Mouse (Mus musculus): ENCODE data around the gene Pkn1.

Gene Pkn1

DNA sequence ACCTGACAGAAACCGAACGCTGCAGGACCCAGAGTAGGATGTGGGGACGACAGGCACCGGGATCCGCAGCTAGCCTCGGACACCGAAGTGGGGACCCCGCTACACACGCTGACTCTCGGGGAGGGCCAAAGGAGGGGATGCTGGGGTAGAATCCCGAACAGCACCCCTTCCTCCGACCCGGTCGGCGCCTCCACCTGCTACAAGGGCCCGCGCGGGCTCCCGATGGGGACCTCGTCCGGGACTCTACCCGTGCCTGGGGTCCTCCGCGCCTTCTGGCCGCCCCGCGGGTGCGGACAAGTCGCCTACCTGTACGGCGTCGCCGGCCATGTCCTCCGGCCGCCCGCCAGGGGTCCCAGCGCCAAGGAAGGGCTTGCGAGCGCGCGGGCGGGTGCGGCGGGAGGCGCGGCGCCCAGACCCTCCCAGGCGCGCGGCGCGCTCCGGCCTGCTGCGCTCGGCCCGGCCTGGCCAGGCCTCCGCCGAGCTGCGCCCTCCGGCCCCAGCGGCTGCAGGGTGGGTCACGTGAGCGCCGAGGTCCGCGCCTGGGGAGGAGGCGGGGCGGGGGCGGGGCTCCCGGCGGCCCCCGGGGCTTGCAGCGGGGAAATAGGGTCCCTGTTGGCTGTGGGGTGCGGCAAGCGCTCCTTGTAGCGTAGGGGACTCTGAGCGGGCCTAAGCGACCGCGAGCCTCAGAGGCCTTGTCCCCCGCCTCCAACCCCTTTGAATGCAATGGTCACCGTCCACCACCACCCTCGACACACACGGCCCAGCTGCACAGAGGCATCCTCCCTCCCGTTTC lies at the start of gene Pkn1:
TSS of gene Pkn1 (minus strand) at position 519 of the 793 bp plus-strand sequence.
- DNase-seq (ENCODE audit: low spot score): peak; percentile 84

DNA sequence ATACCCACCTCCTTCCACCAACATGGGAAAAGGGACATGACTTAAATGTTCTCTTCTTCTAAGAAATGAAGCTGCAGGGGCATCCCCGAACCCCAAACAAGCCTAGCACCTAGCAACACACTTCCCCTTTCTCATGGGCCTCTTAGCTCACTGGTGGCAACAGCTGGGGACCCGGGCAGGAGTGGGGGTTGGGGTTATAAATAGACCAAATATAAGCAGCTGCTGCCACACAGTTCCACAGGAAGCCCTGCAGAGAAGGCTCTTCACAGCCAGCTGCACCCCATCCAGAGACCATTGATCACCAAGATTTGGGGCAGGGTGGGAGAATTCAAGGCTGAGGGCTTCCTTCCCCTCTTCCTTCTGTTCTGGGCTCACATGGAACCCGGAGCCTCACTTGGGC lies 49.7 kb upstream of the Pkn1 start:
- no peak for DNase-seq (ENCODE audit: low spot score)

DNA sequence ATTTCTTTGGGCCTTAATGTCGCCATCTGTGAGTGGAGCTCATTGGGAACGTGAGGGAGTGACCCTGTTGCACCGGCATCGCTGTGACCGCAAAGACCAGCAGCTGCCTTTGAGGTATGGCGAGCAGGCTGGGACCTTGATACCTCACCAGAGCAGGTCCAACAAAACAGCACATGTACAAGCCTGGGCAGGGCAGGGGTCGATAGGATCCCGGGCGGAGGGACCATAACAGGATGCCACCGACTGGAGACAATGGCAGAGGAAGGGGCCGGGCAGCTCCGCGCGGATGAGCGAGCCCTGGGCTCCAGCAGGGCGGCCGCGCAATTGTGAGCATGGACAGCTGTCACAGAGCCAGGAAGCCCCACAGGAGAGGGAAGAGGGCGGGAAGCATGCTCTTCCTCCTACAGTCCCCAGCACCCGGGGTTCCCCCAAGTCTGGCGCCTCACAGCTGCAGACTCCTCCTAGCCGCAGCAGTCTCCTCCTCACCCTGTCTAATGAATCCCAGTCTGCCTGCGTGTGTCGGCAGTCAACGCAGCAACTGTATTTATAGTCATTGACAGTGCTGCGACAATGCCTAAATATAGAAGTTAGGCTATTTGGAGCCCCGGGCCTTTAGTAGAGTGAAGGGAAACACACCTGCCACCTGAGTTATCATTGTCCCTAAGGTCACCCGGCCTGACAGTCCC lies 48.8 kb upstream of the Pkn1 start:
- DNase-seq (ENCODE audit: low spot score): peak; percentile 59

DNA sequence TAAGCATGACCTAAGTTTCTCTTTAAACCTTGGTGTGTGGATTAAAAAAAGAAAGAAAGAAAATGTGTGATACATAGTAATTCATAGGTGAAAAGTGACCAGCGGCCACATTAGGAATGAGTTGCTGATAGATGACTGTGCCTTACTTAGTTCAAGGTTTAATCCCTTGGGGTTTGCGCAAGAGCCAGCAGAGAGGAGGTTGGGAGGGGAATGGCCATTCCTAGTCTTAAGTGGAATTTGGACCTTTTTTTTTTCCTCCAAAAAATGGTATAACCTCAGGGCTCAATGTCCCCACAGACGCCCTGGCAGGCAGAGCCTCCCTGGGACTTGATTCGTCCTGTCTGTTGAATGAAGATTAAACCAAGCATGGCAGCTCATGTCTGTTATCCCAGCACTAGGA lies 45.1 kb upstream of the Pkn1 start:
- no peak for DNase-seq (ENCODE audit: low spot score)

DNA sequence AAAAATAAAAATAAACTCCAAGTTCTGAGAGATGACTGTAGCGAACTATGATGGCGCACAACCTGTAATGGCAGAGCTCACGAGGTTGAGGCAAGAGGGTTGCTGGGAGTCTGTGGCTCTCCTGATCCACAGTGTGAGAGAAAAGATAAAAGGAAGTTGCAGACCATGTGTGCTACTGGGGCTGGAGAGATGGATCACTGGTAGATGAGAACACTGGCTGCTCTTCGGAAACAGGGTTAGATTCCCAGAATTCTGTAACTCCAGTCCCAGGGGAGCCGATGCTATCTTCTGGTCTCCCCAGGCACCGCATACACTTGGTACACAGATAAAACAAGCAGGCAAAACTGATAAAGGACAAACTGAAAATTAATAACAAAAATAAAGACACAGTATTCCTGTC lies 44.0 kb upstream of the Pkn1 start:
- no peak for DNase-seq (ENCODE audit: low spot score)

DNA sequence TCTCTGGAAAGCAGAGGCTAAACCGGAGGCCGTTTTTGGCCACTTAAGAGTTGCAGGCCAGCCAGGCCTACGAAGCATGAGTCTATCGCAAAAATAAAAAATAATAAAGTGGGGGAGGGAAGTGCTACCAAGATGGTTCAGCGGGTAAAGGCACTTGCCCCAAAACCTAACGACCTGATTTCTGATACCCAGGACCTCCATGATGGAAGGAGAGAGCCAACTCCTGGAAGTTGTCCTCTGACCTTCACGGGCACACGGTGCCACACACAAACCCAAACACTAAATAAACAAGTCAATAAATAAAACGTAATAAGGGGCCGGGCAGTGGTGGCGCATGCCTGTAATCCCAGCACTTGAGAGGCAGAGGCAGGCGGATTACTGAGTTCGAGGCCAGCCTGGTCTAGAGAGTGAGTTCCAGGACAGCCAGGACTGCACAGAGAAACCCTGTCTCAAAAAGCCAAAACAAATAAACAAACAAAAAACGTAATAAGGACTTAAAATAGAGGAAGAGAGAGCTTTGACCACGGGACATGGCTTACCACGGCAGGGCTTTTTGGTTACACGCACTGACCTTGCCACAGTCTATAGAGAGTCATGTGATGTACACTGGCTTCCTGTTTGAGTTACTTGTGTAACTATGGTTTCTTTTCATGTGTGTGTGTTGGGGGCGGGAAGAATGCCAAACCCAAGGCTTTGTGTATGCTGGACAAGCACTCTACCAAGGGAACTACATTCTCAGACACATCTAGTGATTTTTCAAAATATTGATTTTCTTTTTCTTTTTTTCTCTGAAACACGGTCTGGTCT lies 43.1 kb upstream of the Pkn1 start:
- no peak for DNase-seq (ENCODE audit: low spot score)

DNA sequence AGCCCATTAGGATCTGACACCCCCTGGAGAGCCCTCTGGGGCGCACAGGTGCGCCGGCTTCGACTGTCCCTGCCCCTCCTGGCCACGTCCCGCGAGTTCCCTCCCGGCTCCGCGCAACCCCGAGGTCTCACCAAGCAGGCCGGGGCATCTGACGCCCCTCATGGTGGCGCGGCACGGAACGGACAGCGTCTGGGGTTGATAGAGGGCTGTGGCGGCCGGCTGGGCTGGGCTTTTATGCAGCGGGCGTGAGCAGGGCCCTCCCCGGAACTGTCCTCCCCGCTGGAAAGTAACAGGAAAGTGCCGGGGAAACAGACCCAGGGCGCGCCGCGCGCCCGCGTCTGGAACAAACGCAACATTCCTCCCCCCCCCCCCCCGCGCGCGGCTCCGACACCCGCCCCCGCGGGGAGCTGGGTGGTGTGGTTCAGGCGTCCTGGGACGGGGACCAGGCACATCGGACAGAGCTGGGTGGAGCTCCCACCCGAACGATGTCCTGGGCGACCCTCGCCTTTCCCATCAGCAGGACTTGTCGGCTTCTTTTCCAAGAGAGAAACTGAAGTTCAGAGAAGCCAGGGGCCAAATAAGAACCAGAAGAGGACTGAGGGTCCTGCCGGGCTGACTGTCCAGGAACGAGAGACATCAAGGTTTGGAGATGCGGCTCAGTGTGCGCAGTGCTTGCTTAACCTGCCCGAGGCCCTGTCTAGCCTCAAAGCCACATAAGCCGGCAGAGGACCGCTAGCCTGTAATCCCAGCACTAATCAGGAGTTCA lies 42.2 kb upstream of the Pkn1 start, which contains the start of gene Adgre5:
TSS of gene Adgre5 (minus strand) at position 351 of the 766 bp plus-strand sequence.
- DNase-seq (ENCODE audit: low spot score): peak; percentile 72

DNA sequence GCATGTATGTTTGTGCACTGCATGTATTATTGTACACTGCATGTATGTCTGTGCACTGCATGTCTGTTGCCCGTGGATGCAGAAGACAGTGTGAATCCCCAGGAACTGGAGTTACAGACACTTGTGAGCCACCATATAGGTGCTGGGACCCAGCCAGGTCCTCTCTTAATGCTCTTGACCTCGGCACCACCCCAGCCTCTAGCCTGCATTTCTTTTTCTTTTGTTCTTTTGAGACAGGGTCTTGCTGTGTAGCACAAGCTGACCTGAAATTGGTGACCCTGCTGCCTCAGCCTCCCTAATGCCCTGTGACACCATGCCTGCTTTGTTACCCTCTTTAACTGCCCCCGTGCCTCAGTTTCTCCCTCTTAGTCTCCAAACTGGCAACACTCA lies 41.6 kb upstream of the Pkn1 start:
- no peak for DNase-seq (ENCODE audit: low spot score)

DNA sequence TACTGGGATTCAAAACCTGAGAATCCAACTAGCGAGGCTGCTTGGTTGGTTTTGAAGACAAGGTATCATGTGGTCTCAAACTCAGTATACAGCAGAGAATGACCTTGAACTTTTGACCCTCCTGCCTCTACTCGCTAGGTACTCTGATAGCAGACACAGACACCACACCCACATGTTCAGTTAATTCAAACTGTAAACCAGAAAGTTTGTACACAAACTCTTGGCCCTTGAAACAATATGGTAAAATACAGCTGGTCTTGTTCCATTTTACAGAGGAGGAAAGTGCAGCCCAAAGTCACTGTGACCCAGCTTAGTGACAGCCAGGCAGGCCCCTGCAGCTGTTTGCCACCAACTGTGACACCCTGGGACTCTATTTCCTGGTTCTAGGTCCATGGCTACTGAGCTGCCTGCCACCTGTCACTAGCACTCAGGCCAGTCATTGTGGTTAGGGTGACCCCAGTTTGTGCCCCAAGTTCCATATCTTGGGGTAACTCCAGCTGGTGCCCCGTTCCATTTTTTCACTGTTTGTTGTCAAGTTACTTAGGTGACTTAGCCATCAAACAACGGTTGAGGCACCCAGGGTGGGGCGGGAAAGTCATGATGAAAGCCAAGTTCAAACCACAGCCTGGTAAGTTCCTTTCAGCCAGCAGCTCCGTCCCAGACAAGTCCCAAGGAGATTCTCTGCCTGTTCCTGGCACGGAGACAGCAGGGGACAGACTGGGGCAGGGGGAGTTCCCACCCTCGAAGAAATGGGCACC lies 40.9 kb upstream of the Pkn1 start:
- no peak for DNase-seq (ENCODE audit: low spot score)

DNA sequence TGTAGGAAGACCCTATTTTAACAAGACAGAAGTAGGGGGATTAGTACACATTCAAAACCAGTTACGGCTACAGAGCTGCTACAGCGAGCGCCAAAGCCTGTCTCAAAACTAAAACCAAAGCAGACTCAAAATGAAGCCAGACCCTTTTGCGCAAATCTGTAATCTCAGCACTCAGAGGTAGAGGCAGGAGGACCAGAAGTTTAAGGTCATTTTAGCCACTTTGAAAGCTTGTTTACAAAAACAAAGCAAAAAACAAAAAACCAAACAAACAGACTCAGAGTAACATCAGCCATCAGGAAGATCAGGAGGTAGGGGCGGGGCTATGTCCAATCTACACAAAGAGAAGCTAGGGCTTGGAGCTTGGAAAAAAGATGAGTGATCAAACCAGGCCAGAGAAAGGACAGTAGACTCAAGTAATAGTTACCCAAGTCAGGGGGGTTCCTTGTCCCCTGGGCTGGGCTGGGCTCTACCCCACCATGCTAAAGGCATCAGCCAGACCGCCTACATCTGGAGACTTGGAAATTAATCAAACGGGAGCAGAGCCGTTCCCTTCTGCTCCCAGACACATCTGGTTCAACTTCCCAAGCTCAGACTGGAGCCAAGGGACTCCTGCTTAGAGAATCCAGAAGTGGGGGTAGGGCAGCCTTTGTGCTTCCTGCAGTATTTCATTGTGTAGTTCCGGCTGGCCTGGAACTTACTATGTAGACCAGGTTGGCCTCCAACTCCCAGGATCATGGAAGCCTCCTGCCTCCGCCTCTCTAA lies 40.2 kb upstream of the Pkn1 start:
- no peak for DNase-seq (ENCODE audit: low spot score)

DNA sequence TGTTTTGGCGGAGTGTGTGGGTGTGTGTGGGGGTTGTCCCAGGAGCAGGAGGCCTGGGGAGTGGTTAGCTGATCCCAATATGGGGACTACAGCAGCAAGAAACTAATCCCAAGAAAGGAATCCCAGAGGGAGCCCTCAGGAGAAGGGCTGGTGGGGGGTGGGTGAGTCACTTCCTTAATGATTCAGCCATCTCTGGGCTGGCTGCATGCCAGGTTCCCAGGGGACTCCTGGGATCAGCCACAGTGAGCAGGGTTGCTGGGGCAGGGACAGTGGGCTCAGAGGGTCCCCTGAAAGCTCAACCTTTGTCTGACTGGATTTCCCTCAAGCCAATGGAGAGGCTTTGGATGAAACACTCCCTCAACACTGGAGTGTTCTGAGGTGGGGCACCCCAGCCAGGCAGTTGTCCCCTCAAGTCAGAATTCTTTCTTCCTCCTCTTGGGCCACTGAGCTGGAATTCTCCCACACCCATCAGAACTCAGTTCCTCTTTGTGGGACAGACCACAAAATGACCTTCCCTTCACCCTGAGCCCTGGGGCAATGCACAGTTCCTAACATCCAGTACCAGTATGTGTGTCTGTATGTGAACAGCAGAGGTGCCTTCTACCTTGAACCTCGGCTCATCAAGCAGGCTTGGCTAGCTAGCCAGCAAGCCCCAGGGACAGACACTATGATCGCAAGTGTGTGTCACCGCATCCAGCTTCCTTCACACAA lies 39.0 kb upstream of the Pkn1 start:
- DNase-seq (ENCODE audit: low spot score): peak; percentile 62

DNA sequence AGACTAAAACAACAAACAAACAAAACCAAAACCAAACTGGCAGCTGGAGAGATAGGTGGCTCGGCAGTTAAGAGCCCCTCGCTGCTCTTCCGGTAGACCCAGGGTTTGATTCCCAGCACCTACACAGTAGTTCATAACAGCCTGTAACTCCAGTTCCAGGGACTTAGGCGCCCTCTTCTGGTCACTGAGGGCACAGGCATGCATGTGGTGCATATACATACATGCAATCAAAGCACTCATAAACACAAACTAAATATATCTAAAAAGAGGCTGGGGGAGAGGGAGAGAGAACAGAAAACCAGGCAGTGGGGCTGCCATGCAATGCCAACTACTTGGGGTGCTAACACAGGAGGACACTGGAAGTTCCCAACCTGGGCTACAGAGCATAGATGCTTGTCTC lies 38.4 kb upstream of the Pkn1 start:
- no peak for DNase-seq (ENCODE audit: low spot score)

DNA sequence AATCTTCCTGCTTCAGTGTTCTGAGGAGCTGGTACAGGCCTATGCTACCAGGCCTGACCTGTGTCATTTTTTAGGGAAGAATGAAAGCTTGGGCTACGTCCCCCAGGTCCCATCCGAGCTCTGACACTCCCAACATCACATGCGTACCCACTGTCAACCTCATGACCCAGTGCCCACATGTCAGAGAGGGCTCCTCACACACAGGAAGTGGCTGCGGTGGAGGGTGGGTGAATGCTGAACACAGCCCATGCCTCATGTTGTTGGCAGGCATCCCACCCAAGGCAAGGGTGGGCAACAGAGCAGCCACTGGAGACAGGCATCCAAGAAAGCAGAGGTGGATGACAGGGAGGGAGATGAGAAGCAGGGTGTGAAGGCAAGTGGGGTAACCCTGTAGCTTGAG lies 37.7 kb upstream of the Pkn1 start:
- DNase-seq (ENCODE audit: low spot score): no peak

DNA sequence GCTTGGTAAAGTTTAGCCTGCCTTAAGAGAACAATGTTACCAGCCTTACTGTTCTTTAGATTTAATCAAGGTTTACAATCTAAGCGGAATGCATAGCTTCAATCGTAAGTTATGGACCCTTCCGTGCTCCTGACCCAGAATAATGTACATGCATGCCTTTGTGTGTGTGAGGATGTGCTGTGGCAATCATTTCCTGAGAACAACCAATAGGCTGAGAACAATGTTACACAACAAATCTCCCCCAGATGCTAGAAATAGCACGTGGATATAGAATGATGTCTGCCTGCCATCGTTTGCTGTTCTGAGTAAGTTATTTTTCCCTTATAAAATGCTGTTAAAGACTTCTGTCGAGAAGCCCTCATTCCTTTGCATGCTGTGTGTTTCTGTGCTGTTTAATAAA lies 33.9 kb upstream of the Pkn1 start:
- no peak for DNase-seq (ENCODE audit: low spot score)

DNA sequence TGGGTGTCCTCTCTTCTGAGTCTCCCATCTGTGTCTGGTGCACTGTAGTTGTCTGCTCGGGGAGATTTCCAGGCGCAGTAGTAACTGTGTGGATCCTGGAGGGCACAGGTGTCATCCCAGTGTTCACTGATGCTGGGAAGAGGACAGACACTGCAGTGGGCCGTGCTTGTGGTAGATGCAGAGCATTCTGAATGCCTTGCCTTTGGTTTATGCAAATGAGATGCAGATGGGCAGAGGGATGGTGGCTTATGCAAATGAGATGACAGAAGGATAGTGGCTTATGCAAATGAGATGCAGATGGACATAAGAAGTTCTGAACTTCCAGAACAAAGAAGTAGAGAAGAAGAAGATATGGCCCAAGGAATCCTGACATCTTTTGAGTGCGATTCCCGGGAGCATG lies 32.9 kb upstream of the Pkn1 start:
- no peak for DNase-seq (ENCODE audit: low spot score)

DNA sequence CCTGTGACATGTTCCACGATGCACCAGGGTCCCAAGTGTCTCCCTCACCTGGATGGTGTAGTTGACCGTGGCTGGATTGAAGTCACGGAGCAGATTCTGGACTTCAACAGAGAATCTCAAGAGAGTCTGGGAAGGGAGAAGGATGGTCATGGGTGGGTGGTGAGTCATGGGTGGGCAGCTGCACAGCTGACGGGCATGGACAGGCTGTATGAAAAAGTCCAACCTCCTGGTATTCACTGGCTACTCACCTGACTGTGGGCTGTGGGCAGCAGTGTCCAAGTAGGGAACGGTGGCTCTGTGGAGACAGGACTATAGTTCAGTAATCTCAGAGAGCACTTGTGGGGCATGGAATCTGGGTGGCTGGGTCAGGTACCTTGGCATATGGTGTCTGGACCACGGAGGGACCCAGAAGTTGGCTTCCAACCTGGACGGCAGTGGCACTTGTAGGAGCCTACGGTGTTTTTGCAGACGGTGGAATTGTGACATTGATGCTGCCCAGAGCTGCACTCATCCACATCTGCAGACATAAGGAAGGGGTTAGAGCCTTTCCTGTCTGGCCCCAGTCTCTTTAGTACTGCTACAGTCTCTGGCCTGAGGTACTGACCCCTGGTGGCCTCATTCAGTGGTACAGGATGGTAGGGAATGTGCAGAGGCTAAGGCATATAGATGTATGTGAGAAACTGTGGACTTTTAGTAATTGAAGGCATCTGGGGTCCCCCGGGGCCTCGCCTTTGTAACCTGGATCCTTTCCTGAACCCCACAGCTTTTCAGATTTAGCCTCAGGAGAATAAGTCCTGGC lies 30.2 kb upstream of the Pkn1 start:
- DNase-seq (ENCODE audit: low spot score): peak; percentile 72

DNA sequence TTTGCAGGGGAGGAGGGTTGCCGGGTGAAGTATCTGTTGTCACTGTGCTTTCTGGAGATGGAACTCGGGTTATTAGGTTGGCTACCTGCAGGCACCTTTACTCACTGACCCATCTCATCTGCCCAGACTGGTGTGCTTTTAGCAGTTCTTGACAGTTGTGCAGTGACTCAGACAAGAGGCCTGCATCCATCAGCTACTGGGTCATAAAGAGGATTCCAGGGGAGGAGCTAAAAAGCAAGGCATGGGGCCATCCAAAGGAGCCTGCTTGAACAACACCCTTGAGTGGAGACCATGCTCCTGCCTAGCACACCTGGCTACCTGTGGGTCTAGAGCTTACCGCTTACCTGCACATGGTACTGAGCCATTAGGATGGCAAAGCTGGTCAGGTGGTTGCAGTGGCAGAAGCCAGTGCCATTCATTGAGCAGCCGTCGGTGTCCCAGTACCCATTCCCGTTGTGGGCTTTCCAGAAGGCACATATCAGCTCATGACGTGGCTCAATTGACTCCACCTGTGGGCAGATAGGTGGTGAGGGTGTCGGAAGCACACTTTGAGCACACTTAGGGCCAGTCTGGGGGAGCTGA lies 26.6 kb upstream of the Pkn1 start:
- DNase-seq (ENCODE audit: low spot score): no peak

DNA sequence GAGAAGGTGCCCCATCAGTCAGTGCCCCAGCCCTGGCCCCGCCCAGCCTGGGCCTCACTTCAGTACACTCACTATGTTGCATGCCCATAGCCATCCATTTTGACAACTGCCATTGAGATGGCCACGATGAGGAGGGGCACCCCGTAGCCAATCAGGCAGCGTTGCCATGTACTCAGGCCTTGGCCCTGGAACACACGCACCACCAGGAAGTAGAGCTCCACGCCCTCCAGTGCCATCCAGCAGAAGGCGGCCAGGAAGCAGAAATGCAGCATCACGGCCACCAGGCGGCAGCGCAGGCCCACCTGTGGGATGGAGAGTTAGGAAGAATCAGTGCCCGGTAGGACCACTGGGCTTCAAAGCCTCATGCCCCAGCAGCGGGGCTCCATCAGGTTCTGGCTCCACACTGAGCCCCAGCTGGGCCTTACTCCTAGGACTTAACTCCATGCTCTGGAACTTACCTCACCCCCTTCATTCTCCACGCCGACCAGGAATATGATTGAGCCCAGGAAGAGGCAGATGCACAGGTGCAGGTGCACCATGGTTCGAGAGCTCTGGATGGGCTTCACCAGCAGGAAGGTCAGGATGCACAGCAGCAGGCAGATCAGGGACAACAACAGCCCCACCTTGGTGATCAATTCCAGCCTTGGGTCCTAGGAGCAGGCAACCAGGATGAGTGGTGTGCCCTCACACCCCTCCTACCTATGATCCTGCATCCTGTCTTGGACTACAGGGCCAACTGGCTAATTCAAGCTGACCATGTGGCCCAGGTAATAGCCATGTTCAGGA lies 25.9 kb upstream of the Pkn1 start:
- DNase-seq (ENCODE audit: low spot score): peak; percentile 91

All from testis, postnatal 10 days (tissue).